Mouse (Mus musculus) forebrain, embryonic 11.5 days (tissue): Measurements from ENCODE around the gene Ifit1bl2. TPM values are rescaled to one million over a fixed set of nuclear protein-coding genes. Genes with fewer than 3 reads are reported as not detected.
"Not testable (repeated sequence)": the region's sequence is repeated elsewhere in the genome, so short reads cannot be mapped to it uniquely, and the experiment has no call there.

ENCODE experiments used
- ATAC-seq: fragments of 200-750 bp; cut with Nextera tagmentation; replicated peaks from 2 replicates; pipeline ENCODE4 v1.8.0; 2017; ENCODE audit warnings: moderate TSS enrichment; ENCODE audit not compliant: low FRiP score
- DNase-seq: peaks from one replicate; pipeline ENCODE4 v3.0.0-alpha.2; 2017; ENCODE audit warnings: low spot score
- H3K27ac ChIP-seq: fragments of 300-500 bp; sonication (generic); 2 replicates; pipeline ENCODE4 v1.5.1; 2014; ENCODE audit warnings: low read depth, low read length
- H3K27me3 ChIP-seq: fragments of 300-500 bp; sonication (generic); 2 replicates; pipeline ENCODE4 v1.6.1; 2014; ENCODE audit warnings: mild to moderate bottlenecking, low read length, mixed read lengths; ENCODE audit not compliant: control insufficient read depth, insufficient read depth
- H3K36me3 ChIP-seq: fragments of 300-500 bp; sonication (generic); 2 replicates; pipeline ENCODE4 v1.6.1; 2014; ENCODE audit warnings: mild to moderate bottlenecking, low read length, moderate library complexity, mixed read lengths; ENCODE audit not compliant: control insufficient read depth, insufficient read depth
- H3K4me1 ChIP-seq: fragments of 300-500 bp; sonication (generic); replicated peaks from 2 replicates; pipeline ENCODE4 v1.6.1; 2014; ENCODE audit warnings: low read length, mixed read lengths; ENCODE audit not compliant: control insufficient read depth, insufficient read depth
- H3K4me2 ChIP-seq: fragments of 300-500 bp; sonication (generic); 2 replicates; pipeline ENCODE4 v1.6.1; 2014; ENCODE audit warnings: low read depth, mild to moderate bottlenecking, low read length, moderate library complexity, mixed read lengths; ENCODE audit not compliant: severe bottlenecking
- H3K4me3 ChIP-seq: fragments of 300-500 bp; sonication (generic); 2 replicates; pipeline ENCODE4 v1.5.1; 2014; ENCODE audit warnings: low read depth, low read length
- H3K9ac ChIP-seq: fragments of 300-500 bp; sonication (generic); 2 replicates; pipeline ENCODE4 v1.6.1; 2014; ENCODE audit warnings: low read length
- H3K9me3 ChIP-seq: fragments of 300-500 bp; sonication (generic); 2 replicates; pipeline ENCODE4 v1.6.1; 2016; ENCODE audit warnings: low read length, mixed read lengths; ENCODE audit not compliant: control insufficient read depth
- WGBS: fragments of 180-500 bp; shearing (Covaris S2); extraction: QIAGEN DNeasy Blood & Tissue Kit; methylation state at CpG from one replicate; pipeline ENCODE4 v1.1.7; 2014; 5-methylcytosine and 5-hydroxymethylcytosine counted together
- polyA plus RNA-seq: library from polyadenylated mRNA; unstranded; fragments of >200 nt; fragmentation: Nextera tagmentation; extraction: Ambion mirVana; gene quantifications from 2 replicates; pipeline ENCODE4 v1.2.1, GENCODE M21; 2014

Ifit1bl2 gene
- polyA plus RNA-seq, 1 experiment from 2014 or later = 0.09 TPM

DNA sequence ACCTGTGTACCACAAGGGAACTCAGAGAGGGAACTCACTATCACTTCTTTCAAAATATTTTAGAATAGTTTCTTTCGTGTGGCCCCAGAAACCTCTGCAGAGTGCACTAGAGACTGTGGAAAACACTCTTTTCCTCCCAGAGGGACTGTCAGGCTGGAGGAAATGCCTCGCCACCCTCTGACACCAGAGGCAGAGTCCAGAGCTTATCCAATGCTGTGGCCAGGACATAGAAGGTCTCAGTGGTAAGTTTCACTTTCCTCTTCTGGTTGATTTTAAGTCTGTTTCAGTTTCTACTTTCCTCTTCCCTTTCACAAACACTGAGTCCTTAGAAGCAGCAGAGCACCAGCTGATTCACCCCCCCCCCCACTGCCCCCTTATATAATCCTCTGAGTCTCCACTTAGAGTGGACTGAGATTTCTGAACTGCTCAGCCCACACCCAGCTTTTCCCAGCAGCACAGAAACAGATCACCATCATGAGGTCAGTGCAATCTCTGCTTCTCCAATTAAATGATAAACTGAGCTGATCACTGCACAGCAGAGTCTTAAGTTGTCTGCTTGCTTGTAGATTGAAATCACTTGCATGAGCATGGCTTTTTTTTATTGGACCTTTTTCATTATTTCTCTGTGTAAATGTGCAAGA, 57.3 kb downstream of the Ifit1bl2 start, which contains the start of gene Ifit3:
TSS of gene Ifit3 (plus strand) at position 406 of the 641 bp plus-strand sequence.
- H3K27ac ChIP-seq, H3K27me3 ChIP-seq, ATAC-seq, H3K9ac ChIP-seq, DNase-seq, H3K36me3 ChIP-seq, H3K4me3 ChIP-seq, H3K4me2 ChIP-seq, H3K9me3 ChIP-seq, H3K4me1 ChIP-seq: not testable (repeated sequence)
- 80% methylated on average over 2 of the region's 2 CpGs for WGBS

DNA sequence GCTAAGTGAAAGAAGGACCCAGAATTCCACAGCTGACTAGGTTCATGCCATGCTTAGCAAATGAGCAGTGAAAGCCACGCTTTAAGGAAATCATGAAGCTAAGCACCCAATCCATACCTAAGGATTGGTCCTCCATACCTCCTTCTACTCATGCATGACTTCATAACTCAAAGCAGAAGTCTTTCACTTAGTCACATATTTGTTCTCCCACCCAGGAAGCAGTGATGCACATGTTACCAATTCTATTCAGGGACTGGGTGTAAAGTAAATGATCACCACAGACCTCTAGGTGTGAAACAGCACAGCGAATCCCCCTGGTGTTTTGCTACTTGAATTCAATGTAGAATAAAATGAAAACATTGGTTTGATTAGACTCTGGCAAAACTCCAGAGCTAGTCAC, 57.8 kb downstream of the Ifit1bl2 start:
- ATAC-seq, H3K4me1 ChIP-seq, H3K27me3 ChIP-seq, H3K4me2 ChIP-seq, H3K36me3 ChIP-seq, H3K27ac ChIP-seq, DNase-seq, H3K9ac ChIP-seq, H3K4me3 ChIP-seq, H3K9me3 ChIP-seq: not testable (repeated sequence)
- 81% methylated on average over 2 of the region's 2 CpGs for whole genome bisulfite sequencing

DNA sequence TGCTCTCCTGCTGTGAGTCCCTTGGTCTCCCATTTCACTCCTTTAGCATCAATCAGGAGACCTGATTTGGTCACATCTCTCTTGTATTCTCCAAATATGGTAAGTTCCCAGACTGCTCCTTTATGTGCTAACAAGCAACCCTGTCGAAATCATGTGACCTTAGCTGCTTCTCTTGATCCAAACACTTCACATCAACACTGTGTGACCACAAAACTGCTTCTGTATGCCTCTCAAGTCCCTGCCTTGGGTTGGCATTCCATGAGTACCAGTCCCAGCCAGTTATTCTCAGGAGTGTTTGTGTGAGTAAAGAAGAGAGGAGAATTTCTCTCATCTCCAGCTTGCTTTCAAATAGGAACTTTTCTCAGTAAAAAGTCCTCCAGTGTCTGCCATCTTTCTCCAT, 63.4 kb downstream of the Ifit1bl2 start:
- H3K4me3 ChIP-seq = no peak overlapping the region
- H3K9ac ChIP-seq = no peak overlapping the region
- WGBS = 70% methylated on average over 1 of the region's 1 CpGs
- ATAC-seq (no peak), DNase-seq (no peak)
- no peak overlapping the region for H3K27ac ChIP-seq
- H3K9me3 ChIP-seq = no peaks in the 10 kb centered on the region
- no peaks in the 10 kb centered on the region for H3K4me1 ChIP-seq
- H3K36me3 ChIP-seq = no peaks in the 10 kb centered on the region
- no peak overlapping the region for H3K4me2 ChIP-seq
- no peaks in the 10 kb centered on the region for H3K27me3 ChIP-seq

DNA sequence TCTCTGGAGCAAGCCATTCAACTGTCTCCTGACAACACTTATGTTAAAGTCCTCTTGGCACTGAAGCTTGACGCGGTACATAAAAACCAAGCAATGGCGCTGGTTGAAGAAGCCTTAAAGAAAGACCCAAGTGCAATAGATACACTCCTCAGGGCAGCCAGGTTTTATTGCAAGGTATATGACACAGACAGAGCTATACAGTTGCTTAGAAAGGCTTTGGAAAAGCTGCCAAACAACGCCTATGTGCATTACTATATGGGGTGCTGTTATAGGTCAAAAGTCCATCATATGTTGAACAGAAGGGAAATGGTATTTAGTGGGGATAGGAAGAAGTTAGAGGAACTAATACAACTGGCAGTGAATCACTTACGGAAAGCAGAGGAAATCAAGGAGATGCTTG, 66.9 kb downstream of the Ifit1bl2 start:
- WGBS = 93% methylated on average over 5 of the region's 5 CpGs
- H3K4me1 ChIP-seq = no peaks in the 10 kb centered on the region

DNA sequence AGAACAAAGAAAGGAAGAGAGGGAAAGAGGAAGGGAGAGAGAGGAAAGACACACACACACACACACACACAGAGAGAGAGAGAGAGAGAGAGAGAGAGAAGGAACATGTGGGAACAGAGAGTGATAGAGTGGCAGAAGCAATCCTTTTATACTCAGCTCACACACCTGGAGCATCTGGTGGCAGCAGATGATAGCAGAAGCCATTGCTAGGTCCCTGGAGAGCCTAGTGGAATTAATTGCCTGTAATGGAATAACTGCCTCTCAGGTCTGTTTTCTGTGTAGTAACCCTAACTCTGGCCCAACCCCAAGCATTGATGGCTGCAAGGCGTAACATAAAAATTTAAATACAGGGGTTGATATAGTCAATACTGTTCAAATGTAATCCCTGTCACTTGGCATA, 69.5 kb downstream of the Ifit1bl2 start:
- ATAC-seq (no peak), DNase-seq (no peak)
- Histone ChIP-seq H3K4me1 (no peaks in the 10 kb centered on the region), H3K27ac (no peak overlapping the region), H3K36me3 (no peaks in the 10 kb centered on the region), H3K9ac (no peak overlapping the region), H3K4me2 (no peak overlapping the region), H3K9me3 (no peaks in the 10 kb centered on the region), H3K27me3 (no peaks in the 10 kb centered on the region), H3K4me3 (no peak overlapping the region)
- WGBS = 83% methylated on average over 1 of the region's 1 CpGs

More for the DNA sequence above, 66.9 kb downstream of the Ifit1bl2 start:
- H3K27me3 ChIP-seq = no peaks in the 10 kb centered on the region
- no peak for DNase-seq
- no peak overlapping the region for H3K9ac ChIP-seq
- no peak overlapping the region for H3K4me2 ChIP-seq
- H3K36me3 ChIP-seq = no peaks in the 10 kb centered on the region
- no peak overlapping the region for H3K27ac ChIP-seq
- H3K4me3 ChIP-seq = no peak overlapping the region
- H3K9me3 ChIP-seq = no peaks in the 10 kb centered on the region
- no peak for ATAC-seq

DNA sequence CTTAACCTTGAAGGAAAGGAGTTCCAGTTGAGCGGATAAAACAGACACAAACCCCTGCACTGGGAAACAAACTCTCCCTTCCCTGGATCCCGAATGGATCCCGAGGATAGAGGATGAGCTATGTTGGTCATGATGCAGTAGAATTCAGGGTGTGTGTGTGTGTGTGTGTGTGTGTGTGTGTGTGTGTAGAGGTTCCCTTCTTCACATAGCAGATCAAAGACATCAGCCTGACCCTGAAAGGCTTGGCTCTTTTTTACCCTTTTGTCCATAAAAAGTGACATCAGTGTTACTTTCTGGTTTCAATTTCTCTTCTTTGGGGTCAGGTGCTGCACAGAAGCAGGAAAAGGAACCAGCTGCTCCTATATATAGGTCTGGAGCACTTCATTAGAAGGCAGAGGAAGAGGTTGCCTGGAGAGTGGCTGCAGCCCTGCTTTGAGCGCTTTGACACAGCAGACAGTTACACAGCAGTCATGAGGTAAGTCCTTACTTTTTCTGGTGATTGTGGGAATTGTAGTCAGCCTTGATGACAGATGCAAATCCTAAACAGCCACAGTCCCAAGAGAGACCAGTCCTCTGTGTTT, 70.6 kb downstream of the Ifit1bl2 start:
- no peaks in the 10 kb centered on the region for H3K9me3 ChIP-seq
- no peak overlapping the region for H3K4me2 ChIP-seq
- H3K4me3 ChIP-seq = no peak overlapping the region
- 82% methylated on average over 4 of the region's 4 CpGs for WGBS
- no peaks in the 10 kb centered on the region for H3K4me1 ChIP-seq
- no peak for ATAC-seq
- no peaks in the 10 kb centered on the region for H3K36me3 ChIP-seq
- H3K9ac ChIP-seq = no peak overlapping the region
- H3K27ac ChIP-seq = no peak overlapping the region
- no peaks in the 10 kb centered on the region for H3K27me3 ChIP-seq
- DNase-seq = no peak

DNA sequence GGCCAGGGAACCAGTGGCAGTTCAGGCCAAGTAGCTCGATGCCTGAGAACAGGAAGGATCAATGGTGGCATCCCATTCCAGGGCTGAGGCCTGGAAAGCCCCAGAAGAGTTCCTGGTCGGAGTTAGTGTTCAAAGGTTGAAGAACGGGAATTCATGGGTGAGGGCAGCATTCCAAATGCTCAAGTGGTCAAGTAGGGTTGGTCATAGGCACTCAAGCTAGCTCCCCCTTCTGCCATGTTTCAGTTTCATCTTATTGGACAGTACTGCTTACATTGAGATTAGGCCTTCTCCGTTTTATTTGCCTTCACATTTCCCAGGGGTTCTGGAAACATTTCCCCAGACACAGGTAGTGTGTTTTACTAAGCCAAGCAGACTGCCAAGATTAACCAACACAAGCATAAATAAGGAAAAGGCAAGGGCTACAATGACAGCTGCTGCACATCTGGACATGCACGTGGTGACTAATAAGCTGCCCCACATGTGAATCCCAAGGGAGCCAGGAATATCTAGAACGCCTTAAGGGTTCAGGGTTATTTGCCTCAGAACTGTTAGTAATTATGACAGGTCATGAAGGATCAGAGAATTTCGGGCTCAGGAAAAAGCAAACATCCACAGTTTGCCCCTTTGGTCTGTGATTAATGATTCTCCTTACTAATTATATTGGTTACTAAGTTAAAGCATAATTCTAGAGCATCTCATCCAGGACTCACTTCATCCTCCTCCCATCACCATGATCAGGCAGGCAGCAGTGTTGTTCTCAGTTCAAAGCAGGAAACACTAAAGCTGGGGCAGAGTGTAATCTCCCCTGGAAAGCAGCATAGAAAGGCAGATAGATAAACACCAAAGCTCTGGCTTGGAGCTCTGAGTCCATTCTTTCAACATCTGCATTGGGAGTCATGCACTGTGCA, 71.3 kb downstream of the Ifit1bl2 start:
- no peaks in the 10 kb centered on the region for H3K9me3 ChIP-seq
- H3K27me3 ChIP-seq = no peaks in the 10 kb centered on the region
- ATAC-seq = no peak
- no peaks in the 10 kb centered on the region for H3K36me3 ChIP-seq
- H3K4me2 ChIP-seq = no peak overlapping the region
- H3K9ac ChIP-seq = no peak overlapping the region
- 81% methylated on average over 7 of the region's 7 CpGs for WGBS
- H3K4me3 ChIP-seq = no peak overlapping the region
- no peak overlapping the region for H3K27ac ChIP-seq
- DNase-seq = no peak
- no peaks in the 10 kb centered on the region for H3K4me1 ChIP-seq
